Mouse (Mus musculus): ENCODE data around the gene Med23.

Med23 gene

DNA sequence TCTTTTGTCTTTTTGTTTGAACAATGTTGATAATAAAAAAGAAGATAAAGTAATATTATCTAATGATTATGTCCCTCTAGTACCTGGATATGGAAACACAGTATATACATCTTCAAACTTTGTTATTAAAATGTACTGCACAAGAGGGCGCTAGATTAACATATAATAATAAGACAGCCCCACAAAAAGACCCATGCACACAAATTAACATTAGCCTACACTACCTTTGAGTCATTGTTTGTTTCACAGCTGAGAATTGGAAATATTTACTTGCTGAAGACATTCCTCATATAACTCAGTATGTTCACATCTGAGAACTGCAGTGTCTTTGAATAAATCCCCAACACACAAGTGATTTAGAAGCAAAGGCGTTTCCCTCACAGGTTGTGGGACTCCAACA, 91.3 kb downstream of the Med23 start:
- DNase-seq (ENCODE audit: extremely low spot score), result peak; percentile 22

GRCm38 (mm10) chr10:24961889-24962288, 92.1 kb downstream of the Med23 start:
- no peak for DNase-seq (ENCODE audit: extremely low spot score)
